Mouse (Mus musculus): ENCODE measurements at regions not wholly inside any gene's neighbourhood (a gene's known extent, or its start where the extent isn't known, plus 50 kb on each side); places are given as distances from the start of the nearest gene placed in this dataset.
A peak's percentile ranks its signal among the peaks of the same experiment; 100 is the strongest.

GRCm38 (mm10) chr6:95204231-95204630, 87.2 kb downstream of the Kbtbd8 start:
- Histone ChIP-seq H3K36me3 (ENCODE audit: control insufficient read depth, insufficient read depth, low read length) (no peaks in the 10 kb centered on the region), H3K4me3 (ENCODE audit: extremely low read depth, insufficient read depth, insufficient read length) (no peak overlapping the region), H3K27me3 (ENCODE audit: control insufficient read depth, insufficient read depth, low read length) (no peaks in the 10 kb centered on the region), H3K27ac (ENCODE audit: insufficient read depth, low read length) (no peak overlapping the region), H3K4me1 (ENCODE audit: control insufficient read depth, insufficient read depth, insufficient read length) (no peaks in the 10 kb centered on the region)
- TF ChIP-seq POLR2A (IDR thresholded peaks at IDR 0.05; ENCODE audit: low read depth, low read length) (no peak), CTCF (IDR thresholded peaks at IDR 0.05; ENCODE audit: extremely low read depth, insufficient read depth, insufficient read length, insufficient replicate concordance) (no peak)
- whole genome bisulfite sequencing: 37% methylated on average over 3 of the region's 3 CpGs
- no peak for DNase-seq (ENCODE audit: low read depth in 1 of 2, low spot score in 2 of 2)

GRCm38 (mm10) chr6:95207063-95207462, 90.0 kb downstream of the Kbtbd8 start:
- Histone ChIP-seq H3K27ac (ENCODE audit: insufficient read depth, low read length) (no peak overlapping the region), H3K4me3 (ENCODE audit: extremely low read depth, insufficient read depth, insufficient read length) (no peak overlapping the region), H3K4me1 (ENCODE audit: control insufficient read depth, insufficient read depth, insufficient read length) (no peaks in the 10 kb centered on the region), H3K36me3 (ENCODE audit: control insufficient read depth, insufficient read depth, low read length) (no peaks in the 10 kb centered on the region), H3K27me3 (ENCODE audit: control insufficient read depth, insufficient read depth, low read length) (no peaks in the 10 kb centered on the region)
- TF ChIP-seq CTCF (IDR thresholded peaks at IDR 0.05; ENCODE audit: extremely low read depth, insufficient read depth, insufficient read length, insufficient replicate concordance): peak; percentile 8; the same call in 1 of the 2 replicates
- TF ChIP-seq POLR2A (IDR thresholded peaks at IDR 0.05; ENCODE audit: low read depth, low read length): no peak
- WGBS: 35% methylated on average over 2 of the region's 2 CpGs
- DNase-seq (ENCODE audit: low read depth in 1 of 2, low spot score in 2 of 2): no peak

- Histone ChIP-seq H3K36me3 (ENCODE audit: control insufficient read depth, insufficient read depth, low read length) (no peaks in the 10 kb centered on the region), H3K27ac (ENCODE audit: insufficient read depth, low read length) (no peak overlapping the region), H3K4me1 (ENCODE audit: control insufficient read depth, insufficient read depth, insufficient read length) (no peaks in the 10 kb centered on the region), H3K4me3 (ENCODE audit: extremely low read depth, insufficient read depth, insufficient read length) (no peak overlapping the region), H3K27me3 (ENCODE audit: control insufficient read depth, insufficient read depth, low read length) (no peaks in the 10 kb centered on the region)
- TF ChIP-seq POLR2A (IDR thresholded peaks at IDR 0.05; ENCODE audit: low read depth, low read length) (no peak), CTCF (IDR thresholded peaks at IDR 0.05; ENCODE audit: extremely low read depth, insufficient read depth, insufficient read length, insufficient replicate concordance) (no peak)
- no peak for DNase-seq (ENCODE audit: low read depth in 1 of 2, low spot score in 2 of 2)
- WGBS: 55% methylated on average over 6 of the region's 6 CpGs
These were observed 100.4 kb downstream of the Kbtbd8 start for GRCm38 (mm10) chr6:95217431-95217830.

GRCm38 (mm10) chr6:95218830-95219229, 101.8 kb downstream of the Kbtbd8 start:
- no peak for DNase-seq (ENCODE audit: low read depth in 1 of 2, low spot score in 2 of 2)
- Histone ChIP-seq H3K27me3 (ENCODE audit: control insufficient read depth, insufficient read depth, low read length) (no peaks in the 10 kb centered on the region), H3K27ac (ENCODE audit: insufficient read depth, low read length) (no peak overlapping the region), H3K36me3 (ENCODE audit: control insufficient read depth, insufficient read depth, low read length) (no peaks in the 10 kb centered on the region), H3K4me3 (ENCODE audit: extremely low read depth, insufficient read depth, insufficient read length) (no peak overlapping the region), H3K4me1 (ENCODE audit: control insufficient read depth, insufficient read depth, insufficient read length) (no peaks in the 10 kb centered on the region)
- WGBS: 59% methylated on average over 3 of the region's 3 CpGs
- TF ChIP-seq CTCF (IDR thresholded peaks at IDR 0.05; ENCODE audit: extremely low read depth, insufficient read depth, insufficient read length, insufficient replicate concordance) (no peak), POLR2A (IDR thresholded peaks at IDR 0.05; ENCODE audit: low read depth, low read length) (no peak)

- WGBS: 22% methylated on average over 7 of the region's 7 CpGs
- H3K36me3 ChIP-seq (ENCODE audit: control insufficient read depth, insufficient read depth, low read length): no peaks in the 10 kb centered on the region
- peak; percentile 60; the same call in 1 of the 2 replicates for TF ChIP-seq CTCF (IDR thresholded peaks at IDR 0.05; ENCODE audit: extremely low read depth, insufficient read depth, insufficient read length, insufficient replicate concordance)
- TF ChIP-seq POLR2A (IDR thresholded peaks at IDR 0.05; ENCODE audit: low read depth, low read length): no peak
- no peak overlapping the region for H3K4me3 ChIP-seq (ENCODE audit: extremely low read depth, insufficient read depth, insufficient read length)
- no peaks in the 10 kb centered on the region for H3K27me3 ChIP-seq (ENCODE audit: control insufficient read depth, insufficient read depth, low read length)
- peak; percentile 7 to 43 for DNase-seq (ENCODE audit: low read depth in 1 of 2, low spot score in 2 of 2)
- no peak overlapping the region for H3K27ac ChIP-seq (ENCODE audit: insufficient read depth, low read length)
- H3K4me1 ChIP-seq (ENCODE audit: control insufficient read depth, insufficient read depth, insufficient read length): no peaks in the 10 kb centered on the region
These were observed 98.4 kb upstream of the Gm10234 start for GRCm38 (mm10) chr6:95223537-95223936.

- Histone ChIP-seq H3K36me3 (ENCODE audit: control insufficient read depth, insufficient read depth, low read length) (no peaks in the 10 kb centered on the region), H3K4me3 (ENCODE audit: extremely low read depth, insufficient read depth, insufficient read length) (no peak overlapping the region), H3K27ac (ENCODE audit: insufficient read depth, low read length) (no peak overlapping the region), H3K27me3 (ENCODE audit: control insufficient read depth, insufficient read depth, low read length) (no peaks in the 10 kb centered on the region), H3K4me1 (ENCODE audit: control insufficient read depth, insufficient read depth, insufficient read length) (no peaks in the 10 kb centered on the region)
- TF ChIP-seq CTCF (IDR thresholded peaks at IDR 0.05; ENCODE audit: extremely low read depth, insufficient read depth, insufficient read length, insufficient replicate concordance) (no peak), POLR2A (IDR thresholded peaks at IDR 0.05; ENCODE audit: low read depth, low read length) (no peak)
- WGBS: 81% methylated on average over 8 of the region's 8 CpGs
- no peak for DNase-seq (ENCODE audit: low read depth in 1 of 2, low spot score in 2 of 2)
These were observed 92.0 kb upstream of the Gm10234 start for GRCm38 (mm10) chr6:95229885-95230284.

- Histone ChIP-seq H3K4me3 (ENCODE audit: extremely low read depth, insufficient read depth, insufficient read length) (no peak overlapping the region), H3K27ac (ENCODE audit: insufficient read depth, low read length) (no peak overlapping the region), H3K27me3 (ENCODE audit: control insufficient read depth, insufficient read depth, low read length) (no peaks in the 10 kb centered on the region), H3K36me3 (ENCODE audit: control insufficient read depth, insufficient read depth, low read length) (no peaks in the 10 kb centered on the region), H3K4me1 (ENCODE audit: control insufficient read depth, insufficient read depth, insufficient read length) (no peaks in the 10 kb centered on the region)
- no peak for DNase-seq (ENCODE audit: low read depth in 1 of 2, low spot score in 2 of 2)
- TF ChIP-seq CTCF (IDR thresholded peaks at IDR 0.05; ENCODE audit: extremely low read depth, insufficient read depth, insufficient read length, insufficient replicate concordance) (no peak), POLR2A (IDR thresholded peaks at IDR 0.05; ENCODE audit: low read depth, low read length) (no peak)
- 88% methylated on average over 13 of the region's 13 CpGs for WGBS
These were observed 87.2 kb upstream of the Gm10234 start for GRCm38 (mm10) chr6:95234712-95235111.

All from spleen, adult 2 months (tissue).